Mouse (Mus musculus): ENCODE results near the gene Scpep1. TPM values are rescaled to one million over a fixed set of nuclear protein-coding genes. Genes with fewer than 3 reads are reported as not detected.

Gene Scpep1
- polyA plus RNA-seq, 1 experiment: 384 TPM

- H3K4me3 ChIP-seq (ENCODE audit: insufficient read depth, low read length): no peak overlapping the region
- no peak overlapping the region for H3K27ac ChIP-seq (ENCODE audit: insufficient read depth, low read length)
- TF ChIP-seq POLR2A (IDR thresholded peaks at IDR 0.05; ENCODE audit: low read depth, low read length) (no peak), CTCF (IDR thresholded peaks at IDR 0.05; ENCODE audit: borderline replicate concordance, insufficient read depth, low read length) (no peak)
- H3K4me1 ChIP-seq (ENCODE audit: control insufficient read depth, insufficient read depth, low read length): no peaks in the 10 kb centered on the region
These were observed 66.3 kb downstream of the Scpep1 start for GRCm38 (mm10) chr11:88888996-88889395.

DNA sequence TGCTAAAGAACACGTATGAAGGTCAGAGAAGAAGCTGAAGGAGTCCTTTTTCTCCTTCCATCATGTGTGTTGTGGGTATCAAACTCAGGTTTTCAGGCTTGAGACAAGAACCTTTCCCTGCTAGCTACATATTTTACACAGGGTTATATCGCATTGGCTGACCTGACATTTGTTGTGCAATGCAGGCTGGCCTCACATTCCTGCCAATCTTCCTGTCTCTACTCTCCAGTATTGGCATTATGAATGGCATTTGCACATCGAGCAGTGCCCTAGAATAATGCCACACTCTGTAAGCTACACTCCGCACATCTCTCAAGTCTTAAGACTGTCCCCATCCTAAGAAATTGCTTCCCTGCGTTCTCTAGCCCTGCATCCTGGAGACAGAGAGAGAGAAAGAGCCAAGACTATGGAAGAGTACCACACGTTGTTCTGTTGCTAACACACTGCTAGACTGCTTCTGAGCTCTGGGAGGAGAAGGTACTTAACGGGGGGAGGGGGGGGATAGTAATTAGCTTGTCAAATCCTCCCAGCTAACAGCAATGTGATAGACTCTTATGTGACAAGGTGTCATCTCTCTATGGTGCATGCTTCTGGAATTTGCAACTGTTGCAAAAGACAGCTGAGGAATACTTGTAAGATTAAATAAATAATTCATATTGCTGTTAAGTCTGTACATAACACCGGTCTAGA lies 70.7 kb downstream of the Scpep1 start:
- H3K27ac ChIP-seq (ENCODE audit: insufficient read depth, low read length): no peak overlapping the region
- no peaks in the 10 kb centered on the region for H3K4me1 ChIP-seq (ENCODE audit: control insufficient read depth, insufficient read depth, low read length)
- TF ChIP-seq POLR2A (IDR thresholded peaks at IDR 0.05; ENCODE audit: low read depth, low read length) (no peak), CTCF (IDR thresholded peaks at IDR 0.05; ENCODE audit: borderline replicate concordance, insufficient read depth, low read length) (no peak)
- no peak overlapping the region for H3K4me3 ChIP-seq (ENCODE audit: insufficient read depth, low read length)

DNA sequence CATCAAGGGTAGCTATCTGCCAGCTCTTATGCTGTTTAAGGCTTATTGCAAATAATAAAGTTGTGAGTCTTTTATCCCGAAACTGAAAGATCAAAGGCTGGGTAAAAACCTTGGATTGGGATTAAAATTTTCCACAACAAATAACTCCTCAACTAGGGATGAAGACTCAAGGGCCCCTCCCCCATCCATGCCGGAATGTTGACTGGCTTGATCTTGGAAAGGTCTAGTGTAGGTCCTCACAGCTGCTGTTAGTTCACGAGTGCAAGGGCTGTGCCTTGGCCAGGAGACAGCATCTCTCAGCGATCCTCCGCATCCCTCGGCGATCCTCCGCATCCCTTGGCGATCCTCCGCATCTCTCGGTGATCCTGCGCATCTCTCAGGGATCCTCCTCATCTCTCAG lies 77.3 kb downstream of the Scpep1 start:
- Histone ChIP-seq H3K27ac (ENCODE audit: insufficient read depth, low read length) (no peak overlapping the region), H3K4me1 (ENCODE audit: control insufficient read depth, insufficient read depth, low read length) (no peaks in the 10 kb centered on the region), H3K4me3 (ENCODE audit: insufficient read depth, low read length) (no peak overlapping the region)
- TF ChIP-seq CTCF (IDR thresholded peaks at IDR 0.05; ENCODE audit: borderline replicate concordance, insufficient read depth, low read length) (no peak), POLR2A (IDR thresholded peaks at IDR 0.05; ENCODE audit: low read depth, low read length) (no peak)

Other genes with a start within 250 kb of the Scpep1 start
- gene Msi2, start 237.0 kb downstream of the Scpep1 start, polyA plus RNA-seq (2011; ENCODE audit: insufficient read length, low read depth, missing spikeins): 44.9 and 50.7 TPM in 2 replicates
- 24.2 and 25.5 TPM in 2 replicates for gene Akap1, start 90.9 kb downstream of the Scpep1 start, polyA plus RNA-seq (2011; ENCODE audit: insufficient read length, low read depth, missing spikeins)
- 1.4 TPM in 1 of 2 replicates, not detected in the other for gene Elobl, start 11.5 kb upstream of the Scpep1 start, polyA plus RNA-seq (2011; ENCODE audit: insufficient read length, low read depth, missing spikeins)
- gene Coil, start 14.8 kb upstream of the Scpep1 start, polyA plus RNA-seq (2011; ENCODE audit: insufficient read length, low read depth, missing spikeins): 8.5 and 8.9 TPM in 2 replicates
- gene Trim25, start 43.9 kb upstream of the Scpep1 start, polyA plus RNA-seq (2011; ENCODE audit: insufficient read length, low read depth, missing spikeins): 33.7 and 34.2 TPM in 2 replicates
- 7.3 and 7.8 TPM in 2 replicates for gene Dgke, start 111.4 kb upstream of the Scpep1 start, polyA plus RNA-seq (2011; ENCODE audit: insufficient read length, low read depth, missing spikeins)
- not detected in 2 replicates for gene Gm525, start 118.4 kb upstream of the Scpep1 start, polyA plus RNA-seq (2011; ENCODE audit: insufficient read length, low read depth, missing spikeins)

Measured in embryonic fibroblast, embryonic 13.5 days (primary cell).